Mouse (Mus musculus) midbrain, embryonic 11.5 days (tissue): Measurements from ENCODE around the gene Mrps11. TPM values are rescaled to one million over a fixed set of nuclear protein-coding genes. Genes with fewer than 3 reads are reported as not detected.
A peak's percentile ranks its signal among the peaks of the same experiment; 100 is the strongest.

Experiments
- ATAC-seq: fragments of 200-750 bp; cut with Nextera tagmentation; 2 replicates; pipeline ENCODE4 v1.8.0; 2017; ENCODE audit warnings: moderate TSS enrichment, moderate library complexity; ENCODE audit not compliant: low FRiP score
- DNase-seq: peaks from one replicate; pipeline ENCODE4 v3.0.0; 2015; ENCODE audit warnings: low spot score; ENCODE audit errors: missing footprints
- H3K27ac ChIP-seq: fragments of 300-500 bp; sonication (generic); 2 replicates; pipeline ENCODE4 v1.5.1; 2014; ENCODE audit warnings: low read depth, low read length
- H3K27me3 ChIP-seq: fragments of 300-500 bp; sonication (generic); 2 replicates; pipeline ENCODE4 v1.6.1; 2014; ENCODE audit warnings: mild to moderate bottlenecking, low read length, moderate library complexity, mixed read lengths; ENCODE audit not compliant: control insufficient read depth, insufficient read depth
- H3K36me3 ChIP-seq: fragments of 300-500 bp; sonication (generic); 2 replicates; pipeline ENCODE4 v1.6.1; 2014; ENCODE audit warnings: mild to moderate bottlenecking, low read length, moderate library complexity, mixed read lengths; ENCODE audit not compliant: control insufficient read depth, insufficient read depth
- H3K4me1 ChIP-seq: fragments of 300-500 bp; sonication (generic); 2 replicates; pipeline ENCODE4 v1.6.1; 2014; ENCODE audit warnings: low read length; ENCODE audit not compliant: control insufficient read depth, insufficient read depth
- H3K4me2 ChIP-seq: fragments of 300-500 bp; sonication (generic); 2 replicates; pipeline ENCODE4 v1.6.1; 2014; ENCODE audit warnings: mild to moderate bottlenecking, moderate library complexity
- H3K4me3 ChIP-seq: fragments of 300-500 bp; sonication (generic); 2 replicates; pipeline ENCODE4 v1.5.1; 2014; ENCODE audit warnings: low read depth, low read length
- H3K9ac ChIP-seq: fragments of 300-500 bp; sonication (generic); 2 replicates; pipeline ENCODE4 v1.6.1; 2014; ENCODE audit warnings: low read length
- H3K9me3 ChIP-seq: fragments of 300-500 bp; sonication (generic); 2 replicates; pipeline ENCODE4 v1.6.1; 2016; ENCODE audit warnings: low read length; ENCODE audit not compliant: control insufficient read depth
- WGBS: fragments of 180-500 bp; shearing (Covaris S2); extraction: QIAGEN DNeasy Blood & Tissue Kit; methylation state at CpG from one replicate; pipeline ENCODE4 v1.1.7; 2014; 5-methylcytosine and 5-hydroxymethylcytosine counted together
- polyA plus RNA-seq: library from polyadenylated mRNA; unstranded; fragments of >200 nt; fragmentation: Nextera tagmentation; extraction: Ambion mirVana; gene quantifications from 2 replicates; pipeline ENCODE4 v1.2.1, GENCODE M21; 2014

The Mrps11 gene
- polyA plus RNA-seq, 1 experiment from 2014 or later = 87.7 TPM

DNA sequence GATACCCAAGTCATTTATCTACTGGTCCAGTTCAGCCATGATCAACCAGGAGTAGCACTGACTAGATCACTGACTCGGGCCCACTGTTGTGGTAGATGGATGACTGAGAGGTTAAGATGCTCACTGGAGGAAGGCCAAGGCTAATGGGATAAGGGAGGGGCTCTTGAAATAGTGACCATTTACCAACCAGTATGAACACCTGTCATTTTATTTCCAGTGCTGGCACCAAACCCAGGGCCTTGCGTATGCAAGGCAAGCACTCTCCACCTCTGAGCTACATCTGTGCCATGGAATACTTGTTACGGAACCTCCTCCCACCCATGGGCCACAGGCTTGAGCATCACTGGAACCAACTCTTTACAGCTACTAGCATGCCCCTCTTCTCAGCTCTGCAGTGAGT, 19.1 kb upstream of the Mrps11 start:
- ATAC-seq (no peak), DNase-seq (no peak)
- H3K27ac ChIP-seq = no peak overlapping the region

DNA sequence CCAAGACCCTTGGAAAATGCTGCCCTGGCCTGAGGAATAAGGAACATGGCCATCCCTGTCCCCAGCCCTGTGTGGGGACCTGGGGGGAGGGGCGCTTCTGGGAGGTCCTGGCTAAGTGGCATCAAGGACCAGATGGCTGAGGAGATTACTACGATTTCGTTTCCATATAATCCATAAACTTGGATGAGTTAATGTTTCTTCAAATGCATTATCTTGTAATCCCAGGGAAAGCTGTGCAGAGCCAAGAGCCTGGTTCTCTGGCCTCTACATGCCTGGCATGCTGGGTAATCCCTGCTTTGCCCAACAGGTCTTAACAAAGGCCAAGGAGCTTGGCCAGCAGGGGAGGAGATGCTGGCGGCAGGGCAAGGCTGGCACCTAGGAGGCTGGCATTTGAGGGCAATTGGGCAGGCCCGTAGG, 17.7 kb upstream of the Mrps11 start:
- 68% methylated on average over 5 of the region's 5 CpGs for WGBS
- H3K9me3 ChIP-seq = no peaks in the 10 kb centered on the region
- H3K9ac ChIP-seq = no peak overlapping the region
- H3K36me3 ChIP-seq = no peaks in the 10 kb centered on the region
- H3K4me3 ChIP-seq = no peak overlapping the region
- H3K4me2 ChIP-seq = no peak overlapping the region
- ATAC-seq (no peak), DNase-seq (no peak)
- no peaks in the 10 kb centered on the region for H3K27me3 ChIP-seq
- H3K27ac ChIP-seq = no peak overlapping the region
- no peaks in the 10 kb centered on the region for H3K4me1 ChIP-seq

More for the DNA sequence above, 19.1 kb upstream of the Mrps11 start:
- no peaks in the 10 kb centered on the region for H3K9me3 ChIP-seq
- H3K4me3 ChIP-seq = no peak overlapping the region
- H3K36me3 ChIP-seq = no peaks in the 10 kb centered on the region
- no peaks in the 10 kb centered on the region for H3K4me1 ChIP-seq
- H3K9ac ChIP-seq = no peak overlapping the region
- WGBS = 92% methylated on average over 3 of the region's 3 CpGs
- no peaks in the 10 kb centered on the region for H3K27me3 ChIP-seq
- H3K4me2 ChIP-seq = no peak overlapping the region

DNA sequence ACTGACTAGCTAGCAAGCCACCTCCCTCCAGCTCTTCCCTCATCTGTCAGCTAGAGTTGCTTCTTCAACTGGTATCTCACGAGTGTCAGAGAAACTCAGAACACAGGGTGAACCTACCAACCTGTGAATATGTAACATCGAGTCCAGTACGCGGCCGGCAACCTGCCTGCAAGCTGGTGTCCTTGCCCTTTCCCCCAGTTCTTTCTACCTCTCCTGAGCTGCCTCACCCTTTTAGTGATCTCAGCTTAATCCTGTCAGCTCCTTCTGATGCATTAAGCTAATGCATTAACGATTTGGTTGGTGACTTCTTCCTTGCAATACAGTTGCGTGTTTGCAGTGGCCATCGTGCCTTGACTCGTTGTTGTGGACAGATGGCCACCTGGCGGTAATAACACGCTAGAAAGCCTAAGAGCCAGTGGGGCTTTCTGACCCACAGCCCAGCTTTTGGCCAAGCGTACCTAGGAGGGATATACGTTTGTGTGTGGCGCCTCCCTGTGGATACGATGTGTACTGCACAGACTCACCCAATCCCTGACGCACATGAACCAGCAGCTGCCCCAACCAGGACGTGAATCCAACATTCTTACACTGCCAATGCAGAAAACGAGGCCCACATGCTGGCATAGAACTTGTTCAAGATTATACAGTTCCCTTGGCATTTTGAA, 16.8 kb upstream of the Mrps11 start:
- peak; percentile 84 for ATAC-seq
- no peak overlapping the region for H3K27ac ChIP-seq
- no peaks in the 10 kb centered on the region for H3K9me3 ChIP-seq
- 0 out of 2 replicates have a peak overlapping the region, but pooled peaks have one; percentile 7 for H3K4me2 ChIP-seq
- H3K9ac ChIP-seq = no peak overlapping the region
- 22% methylated on average over 18 of the region's 18 CpGs for WGBS
- no peaks in the 10 kb centered on the region for H3K36me3 ChIP-seq
- no peak overlapping the region for H3K4me3 ChIP-seq
- H3K27me3 ChIP-seq = no peaks in the 10 kb centered on the region
- peak; percentile 98 for DNase-seq
- no peaks in the 10 kb centered on the region for H3K4me1 ChIP-seq

DNA sequence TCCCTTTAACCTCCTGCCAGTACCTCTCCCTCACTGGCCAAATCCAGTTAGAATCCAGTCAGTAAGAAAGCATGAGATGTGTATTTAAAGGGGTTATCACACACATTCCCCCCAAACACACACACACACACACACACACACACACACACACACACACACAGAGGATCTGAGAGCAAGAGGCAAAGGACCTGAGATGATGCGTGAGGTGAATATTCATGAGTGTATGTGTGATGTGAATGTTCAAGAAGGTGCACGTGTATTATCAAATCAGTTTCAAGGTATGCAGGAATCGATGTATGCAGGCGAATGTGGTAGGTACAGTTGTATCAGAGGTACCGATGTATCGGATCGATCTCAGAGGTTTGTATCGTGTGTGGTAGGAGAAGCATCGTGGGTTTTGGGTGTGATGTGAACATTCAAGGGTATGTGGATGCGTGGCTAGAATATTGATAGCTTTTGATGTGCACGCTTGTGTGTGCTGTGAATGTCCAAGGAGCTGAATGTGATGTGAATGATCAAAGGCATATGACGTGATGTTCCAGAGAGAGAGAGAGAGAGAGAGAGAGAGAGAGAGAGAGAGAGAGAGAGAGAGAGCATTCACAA, 14.9 kb upstream of the Mrps11 start:
- Histone ChIP-seq H3K4me3 (no peak overlapping the region), H3K4me2 (no peak overlapping the region), H3K9me3 (no peaks in the 10 kb centered on the region), H3K9ac (no peak overlapping the region), H3K4me1 (no peaks in the 10 kb centered on the region), H3K36me3 (no peaks in the 10 kb centered on the region), H3K27ac (no peak overlapping the region), H3K27me3 (no peaks in the 10 kb centered on the region)
- 89% methylated on average over 12 of the region's 12 CpGs for WGBS
- DNase-seq (no peak), ATAC-seq (no peak)

DNA sequence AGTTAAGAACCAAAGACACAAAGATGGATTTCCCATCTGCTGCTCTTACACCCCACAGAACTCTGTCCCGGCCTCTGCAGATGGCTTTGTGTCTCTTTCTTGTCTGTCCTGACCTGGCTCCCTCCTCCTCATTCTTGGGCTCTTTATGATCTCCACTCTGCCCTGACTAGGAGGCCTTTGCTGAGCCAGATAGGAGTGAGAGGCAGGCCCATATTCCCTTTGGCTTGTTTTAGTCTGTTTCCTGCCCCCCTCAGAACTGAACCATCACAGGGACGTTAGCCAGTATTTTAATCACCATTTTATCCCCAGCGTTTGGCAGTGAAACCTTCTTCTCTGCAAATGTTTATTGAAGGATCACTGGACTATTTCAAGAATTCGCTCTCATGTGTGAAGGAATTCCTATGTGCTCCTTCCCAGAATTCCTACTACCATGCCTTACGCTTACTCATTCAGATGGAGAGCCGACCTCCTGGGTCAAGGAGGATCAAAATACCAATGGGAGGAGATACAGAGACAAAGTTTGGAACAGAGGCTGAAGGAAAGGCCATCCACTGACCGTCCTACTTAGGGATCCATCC, 13.8 kb upstream of the Mrps11 start:
- H3K4me1 ChIP-seq = no peaks in the 10 kb centered on the region
- no peak overlapping the region for H3K4me2 ChIP-seq
- no peak overlapping the region for H3K27ac ChIP-seq
- DNase-seq (no peak), ATAC-seq (no peak)
- no peak overlapping the region for H3K4me3 ChIP-seq
- no peak overlapping the region for H3K9ac ChIP-seq
- no peaks in the 10 kb centered on the region for H3K9me3 ChIP-seq
- 69% methylated on average over 7 of the region's 7 CpGs for WGBS
- H3K36me3 ChIP-seq = 0 out of 2 replicates have a peak, but pooled peaks cover 2% of the 10 kb centered on the region
- H3K27me3 ChIP-seq = no peaks in the 10 kb centered on the region

DNA sequence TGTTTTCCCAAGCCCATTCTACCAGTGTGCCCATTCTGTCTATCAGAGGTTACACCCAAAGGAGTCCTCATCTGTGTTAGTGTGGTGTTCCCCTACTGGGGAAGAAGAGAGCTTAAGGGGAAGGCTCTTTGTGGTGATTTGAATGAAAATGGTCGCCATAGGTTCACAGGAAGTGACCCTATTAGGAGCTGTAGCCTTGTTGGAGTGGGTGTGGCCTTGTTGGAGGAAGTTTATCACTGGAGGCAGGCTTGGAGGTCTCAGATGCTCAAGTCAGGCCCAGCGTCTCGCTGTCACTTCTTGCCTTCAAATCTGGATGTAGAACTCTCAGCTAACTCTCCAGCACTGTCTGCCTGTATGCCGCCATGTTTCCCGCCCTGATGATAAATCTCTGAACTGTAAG, 12.0 kb upstream of the Mrps11 start:
- H3K9ac ChIP-seq = no peak overlapping the region
- no peak overlapping the region for H3K4me2 ChIP-seq
- no peaks in the 10 kb centered on the region for H3K4me1 ChIP-seq
- no peaks in the 10 kb centered on the region for H3K9me3 ChIP-seq
- 86% methylated on average over 5 of the region's 5 CpGs for WGBS
- H3K27ac ChIP-seq = no peak overlapping the region
- DNase-seq = no peak
- peaks cover 8% of the 10 kb centered on the region for H3K36me3 ChIP-seq
- ATAC-seq = no peak
- no peak overlapping the region for H3K4me3 ChIP-seq
- no peaks in the 10 kb centered on the region for H3K27me3 ChIP-seq

DNA sequence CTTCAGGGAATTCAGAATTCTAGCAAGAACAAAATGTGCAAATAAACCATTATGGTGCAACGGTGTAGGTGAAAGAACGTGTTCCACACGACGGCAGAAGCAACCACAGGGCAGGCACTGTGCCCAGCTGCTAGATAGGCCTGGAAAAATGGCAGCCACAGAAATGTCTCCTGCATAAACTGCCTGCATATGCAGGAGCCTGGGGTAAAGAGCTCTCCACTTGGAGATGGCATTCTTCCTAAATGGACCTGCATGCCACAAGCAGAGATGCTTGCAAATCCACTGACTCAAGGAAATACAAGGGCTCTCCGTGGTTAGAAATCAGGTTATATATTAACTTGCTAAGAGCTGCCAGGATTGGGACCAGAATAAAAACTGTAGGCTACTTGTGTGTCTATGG, 4.2 kb upstream of the Mrps11 start:
- Histone ChIP-seq H3K4me1 (peaks cover 7% of the 10 kb centered on the region), H3K27me3 (no peaks in the 10 kb centered on the region), H3K9ac (no peak overlapping the region), H3K36me3 (peaks cover 6% of the 10 kb centered on the region), H3K9me3 (no peaks in the 10 kb centered on the region), H3K4me2 (no peak overlapping the region), H3K4me3 (no peak overlapping the region), H3K27ac (no peak overlapping the region)
- no peak for ATAC-seq
- DNase-seq = no peak
- 96% methylated on average over 5 of the region's 5 CpGs for WGBS

DNA sequence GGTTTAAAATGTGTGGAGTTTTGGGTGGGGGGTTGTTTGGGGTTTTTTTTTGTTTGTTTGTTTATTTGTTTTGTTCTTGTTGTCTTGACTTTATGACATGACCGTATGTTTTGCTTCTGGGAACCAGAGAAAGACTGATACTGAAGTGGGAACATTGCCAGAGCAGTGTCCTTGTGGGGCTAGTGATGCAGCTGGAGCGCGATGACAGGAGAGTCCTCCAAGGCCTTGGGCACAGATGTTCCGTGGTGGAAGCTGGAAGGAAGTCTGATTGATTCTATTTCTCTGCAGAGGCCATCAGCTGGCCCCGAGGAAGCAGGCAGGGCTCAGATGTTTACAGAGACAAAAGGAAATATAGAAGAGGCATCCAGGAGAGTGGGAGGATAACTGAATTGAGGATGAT, 3.0 kb downstream of the Mrps11 start:
- no peaks in the 10 kb centered on the region for H3K27me3 ChIP-seq
- H3K4me3 ChIP-seq = no peak overlapping the region
- H3K4me1 ChIP-seq = peaks cover 10% of the 10 kb centered on the region
- WGBS = 84% methylated on average over 5 of the region's 5 CpGs
- no peak for ATAC-seq
- H3K9me3 ChIP-seq = no peaks in the 10 kb centered on the region
- H3K27ac ChIP-seq = no peak overlapping the region
- no peak for DNase-seq
- H3K36me3 ChIP-seq = peaks cover 4% of the 10 kb centered on the region
- H3K4me2 ChIP-seq = no peak overlapping the region
- H3K9ac ChIP-seq = no peak overlapping the region

DNA sequence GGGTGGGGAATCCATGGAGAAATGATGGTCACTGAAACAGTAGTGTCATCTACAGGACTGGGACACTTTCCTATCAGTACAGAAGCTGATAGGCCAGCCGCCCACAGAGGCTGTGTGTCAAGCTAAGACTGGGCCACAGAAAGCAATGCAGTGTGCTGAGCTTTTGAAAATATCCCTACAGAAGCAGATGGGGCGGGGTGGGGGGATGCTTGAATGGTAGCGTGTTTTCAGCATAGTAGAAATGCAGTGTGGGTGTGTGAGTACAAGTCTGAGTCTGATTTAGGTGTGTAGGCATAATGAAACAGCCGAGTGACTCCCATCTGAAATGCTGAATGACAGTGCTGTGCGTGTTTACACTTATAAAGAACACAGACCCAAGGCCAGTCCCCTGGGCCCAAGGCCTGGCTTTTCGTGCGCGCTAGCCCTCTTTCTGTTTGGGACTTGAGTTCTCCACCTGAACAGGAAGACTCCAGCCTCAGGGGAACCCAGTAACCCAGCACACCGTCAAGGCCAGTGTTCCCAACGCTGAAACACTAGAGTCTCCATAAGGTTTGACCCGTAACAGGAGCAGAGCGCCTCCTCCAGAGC, 5.0 kb downstream of the Mrps11 start:
- peaks cover 5% of the 10 kb centered on the region for H3K4me1 ChIP-seq
- H3K4me3 ChIP-seq = no peak overlapping the region
- WGBS = 89% methylated on average over 12 of the region's 12 CpGs
- DNase-seq (no peak), ATAC-seq (no peak)
- no peaks in the 10 kb centered on the region for H3K27me3 ChIP-seq
- no peak overlapping the region for H3K4me2 ChIP-seq
- H3K9ac ChIP-seq = no peak overlapping the region
- H3K36me3 ChIP-seq = peaks cover 4% of the 10 kb centered on the region
- H3K27ac ChIP-seq = no peak overlapping the region
- H3K9me3 ChIP-seq = no peaks in the 10 kb centered on the region
